Mouse (Mus musculus): ENCODE measurements around the gene Dpf3.

Gene Dpf3

GRCm38 (mm10) chr12:83283591-83284320 is 203.8 kb downstream of the Dpf3 start:
- no peak for DNase-seq

GRCm38 (mm10) chr12:83277537-83278441 is 209.7 kb downstream of the Dpf3 start:
- no peak for DNase-seq

GRCm38 (mm10) chr12:83271215-83271614 is 216.3 kb downstream of the Dpf3 start:
- no peak for DNase-seq

GRCm38 (mm10) chr12:83268504-83268922 is 219.0 kb downstream of the Dpf3 start:
- peak; percentile 6 to 10 for DNase-seq

GRCm38 (mm10) chr12:83260540-83260939 is 227.0 kb downstream of the Dpf3 start:
- DNase-seq = no peak

- no peak for DNase-seq
These were observed 233.1 kb downstream of the Dpf3 start for GRCm38 (mm10) chr12:83254399-83254798.

- no peak for DNase-seq
These were observed 238.4 kb downstream of the Dpf3 start for GRCm38 (mm10) chr12:83249066-83249465.

GRCm38 (mm10) chr12:83248636-83249035 is 238.9 kb downstream of the Dpf3 start:
- DNase-seq = no peak

GRCm38 (mm10) chr12:83247669-83248068 is 239.8 kb downstream of the Dpf3 start:
- no peak for DNase-seq

- no peak for DNase-seq
These were observed 246.5 kb downstream of the Dpf3 start for GRCm38 (mm10) chr12:83241022-83241421.

GRCm38 (mm10) chr12:83240571-83240970 is 246.9 kb downstream of the Dpf3 start:
- no peak for DNase-seq

GRCm38 (mm10) chr12:83235781-83236180 is 251.7 kb downstream of the Dpf3 start:
- DNase-seq = no peak

- DNase-seq = no peak
These were observed 252.5 kb downstream of the Dpf3 start for GRCm38 (mm10) chr12:83234981-83235380.

- no peak for DNase-seq
These were observed 253.9 kb downstream of the Dpf3 start for GRCm38 (mm10) chr12:83233651-83234050.

- no peak for DNase-seq
These were observed 254.6 kb downstream of the Dpf3 start for GRCm38 (mm10) chr12:83232916-83233315.

- DNase-seq = no peak
These were observed 256.3 kb downstream of the Dpf3 start for GRCm38 (mm10) chr12:83231258-83231657.

- no peak for DNase-seq
These were observed 257.8 kb downstream of the Dpf3 start for GRCm38 (mm10) chr12:83229683-83230082.

GRCm38 (mm10) chr12:83227014-83227413 is 260.5 kb downstream of the Dpf3 start:
- no peak for DNase-seq

- no peak for DNase-seq
These were observed 266.6 kb downstream of the Dpf3 start for GRCm38 (mm10) chr12:83220964-83221363.

- no peak for DNase-seq
These were observed 273.6 kb downstream of the Dpf3 start for GRCm38 (mm10) chr12:83213879-83214341.

- no peak for DNase-seq
These were observed 275.5 kb downstream of the Dpf3 start for GRCm38 (mm10) chr12:83211976-83212375.

GRCm38 (mm10) chr12:83211146-83211822 is 276.2 kb downstream of the Dpf3 start:
- DNase-seq = no peak

GRCm38 (mm10) chr12:83210735-83211134 is 276.8 kb downstream of the Dpf3 start:
- no peak for DNase-seq

All from lung, adult 18-20 months (tissue).